Mouse (Mus musculus) inflammation-experienced regulatory T-cells, adult 6 months (primary cell): ENCODE results near the gene Diaph3. TPM values are rescaled to one million over a fixed set of nuclear protein-coding genes. Genes with fewer than 3 reads are reported as not detected.
A peak's percentile ranks its signal among the peaks of the same experiment; 100 is the strongest.

Experiments
- ATAC-seq: one replicate; pipeline ENCODE4 v1.8.0; 2017
- polyA plus RNA-seq, 3 experiments: library from polyadenylated mRNA; unstranded; fragments of 100-300 nt; shearing (Covaris generic); gene quantifications; one replicate each; pipeline ENCODE4 v1.2.1; 2017

The Diaph3 gene
- polyA plus RNA-seq, 3 experiments from 2014 or later = 2.6 to 13.5 (median 3.7) TPM

DNA sequence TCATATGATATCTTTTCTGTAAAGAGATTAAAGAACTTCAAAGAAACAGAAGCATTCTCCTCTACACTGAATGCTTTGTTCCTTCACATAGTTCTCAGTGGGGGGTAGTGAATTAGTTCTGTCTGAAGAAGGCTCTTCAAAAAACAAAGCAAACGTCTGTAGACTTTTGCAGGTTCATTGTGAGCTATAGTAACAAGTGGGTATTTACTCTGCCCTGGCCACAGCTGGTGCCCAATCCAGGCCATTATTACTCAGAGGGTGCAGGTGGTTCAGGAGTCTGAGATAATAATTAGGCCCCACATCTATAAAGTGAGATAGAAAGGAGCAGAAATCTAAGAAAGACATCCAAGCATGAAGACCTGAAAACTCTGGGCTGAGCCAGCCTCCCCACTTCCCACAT lies 409.7 kb downstream of the Diaph3 start:
- no peak for ATAC-seq

DNA sequence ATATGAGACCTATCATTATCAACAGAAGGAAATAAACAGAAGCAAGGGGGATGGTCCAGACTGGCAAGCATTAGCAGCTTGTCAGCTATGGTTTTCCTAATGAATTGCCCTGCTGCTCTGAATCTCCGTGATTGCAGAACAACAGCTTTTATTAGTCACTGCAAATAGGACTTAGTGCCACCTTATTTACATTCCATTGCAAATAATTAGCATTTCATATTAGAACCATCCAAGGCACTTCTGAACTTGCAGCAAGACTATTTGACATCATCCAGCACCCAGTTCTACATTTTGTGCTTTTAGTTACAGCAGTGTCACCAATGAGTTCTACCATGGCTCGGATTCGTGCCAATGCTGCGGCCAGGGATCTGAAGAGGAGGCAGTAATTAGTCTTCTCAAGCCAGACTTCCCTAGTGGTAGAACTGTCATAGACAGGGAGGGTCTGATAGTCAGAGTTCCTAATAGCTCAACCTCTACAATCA lies 411.4 kb downstream of the Diaph3 start:
- no peak for ATAC-seq

DNA sequence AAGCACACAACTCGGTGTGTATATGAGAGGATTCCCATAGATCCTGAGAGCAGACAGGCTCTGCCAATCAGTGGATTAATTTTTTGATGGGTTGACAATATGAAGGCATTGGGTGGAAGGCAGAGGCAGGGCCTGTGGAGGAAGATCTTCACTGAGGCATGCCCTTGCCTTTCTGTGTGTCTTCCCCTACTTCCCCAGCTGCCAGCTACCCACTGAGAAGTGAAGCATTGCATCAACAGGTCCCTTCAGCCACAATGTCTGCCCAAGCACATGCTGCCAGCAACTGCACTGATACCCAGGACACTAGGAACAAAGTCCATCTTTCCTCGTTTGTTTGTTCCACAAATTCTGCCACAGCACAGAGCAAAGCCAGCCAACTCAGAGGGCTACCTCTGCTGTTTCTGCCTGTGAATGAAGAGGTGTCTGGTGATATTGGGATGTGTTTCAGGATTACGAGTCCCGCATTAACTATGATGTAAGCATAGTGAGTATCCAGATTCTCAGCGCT lies 413.4 kb downstream of the Diaph3 start:
- no peak for ATAC-seq

DNA sequence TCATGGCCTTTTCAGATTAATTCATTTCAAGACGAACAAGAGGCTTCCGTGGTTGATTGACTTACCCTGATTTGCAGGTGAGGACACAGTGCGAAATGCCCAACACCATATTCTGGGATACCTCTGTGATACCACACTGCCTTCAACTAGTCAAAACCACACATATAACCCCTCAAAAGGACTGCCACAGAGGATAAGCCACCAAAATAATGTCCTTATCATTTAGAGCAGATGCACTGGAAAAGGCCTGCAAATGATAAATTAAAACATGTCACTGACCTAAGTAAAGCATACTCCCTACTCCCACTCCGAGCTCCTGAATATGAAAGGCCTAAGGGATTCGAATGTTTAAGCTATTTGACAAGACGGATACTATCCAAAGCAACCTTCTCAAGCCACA lies 419.3 kb downstream of the Diaph3 start:
- ATAC-seq = no peak

DNA sequence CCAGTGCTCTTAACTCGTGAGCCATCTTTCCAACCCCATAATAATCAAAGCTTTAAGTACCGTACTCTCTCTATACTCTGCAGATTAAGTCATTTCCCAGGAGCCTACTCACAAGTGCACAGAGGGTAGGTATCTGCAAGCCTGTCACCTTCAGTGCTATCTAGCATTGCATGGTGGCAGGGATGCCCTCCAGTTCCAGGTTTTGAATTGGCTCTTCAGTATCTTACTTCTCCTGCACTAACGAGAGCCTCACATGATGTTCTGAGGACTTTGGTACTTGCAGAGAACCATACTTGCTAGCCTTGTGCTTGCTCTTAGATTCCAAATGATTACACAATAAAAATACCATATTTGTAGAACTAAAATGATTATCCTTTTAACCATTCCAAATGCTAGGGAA lies 420.0 kb downstream of the Diaph3 start:
- ATAC-seq = no peak

DNA sequence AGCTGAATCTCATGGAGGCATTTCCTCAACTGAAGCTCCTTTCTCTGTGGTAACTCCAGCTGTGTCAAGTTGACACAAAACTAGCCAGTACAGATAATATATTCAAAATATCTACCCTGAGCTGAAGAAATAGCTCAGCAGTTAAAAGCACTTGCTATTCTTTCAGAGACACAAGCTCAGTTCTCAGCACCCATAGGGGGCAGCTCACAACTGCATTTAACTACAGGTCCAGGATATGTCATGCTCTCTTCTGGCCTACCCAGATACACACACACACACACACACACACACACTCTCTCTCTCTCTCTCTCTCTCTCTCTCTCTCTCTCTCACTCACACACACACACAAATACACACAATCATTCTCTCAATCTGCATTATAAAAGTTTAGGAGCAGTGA lies 420.6 kb downstream of the Diaph3 start:
- ATAC-seq = peak; percentile 71

DNA sequence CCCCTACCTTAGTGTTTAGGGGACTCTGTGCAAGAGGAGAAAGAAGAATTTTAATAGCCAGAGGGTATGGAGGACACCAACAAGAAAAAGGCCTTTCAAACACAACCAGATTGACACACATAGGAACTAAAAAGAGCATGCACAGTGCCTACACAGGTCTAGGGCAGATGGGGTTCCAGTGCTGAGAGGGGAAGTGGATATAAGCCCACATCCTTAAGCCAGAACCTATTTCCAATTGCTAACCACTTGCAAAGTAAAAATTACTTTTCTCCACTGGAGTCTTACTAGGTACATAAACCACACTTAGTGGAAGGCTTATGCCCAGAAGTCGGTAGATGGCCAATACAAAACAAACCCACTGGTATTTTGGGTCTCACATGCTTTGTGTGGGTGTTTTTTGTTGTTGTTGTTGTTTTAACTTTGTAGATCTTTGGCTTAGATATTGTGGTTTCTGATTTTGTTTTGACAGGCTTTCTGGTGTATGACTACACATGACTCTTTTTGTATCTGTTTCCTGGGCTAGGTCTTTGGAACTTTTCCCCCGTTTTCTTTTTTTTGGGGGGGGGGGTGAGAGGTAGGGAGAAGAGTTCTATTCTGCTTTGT lies 426.8 kb downstream of the Diaph3 start:
- ATAC-seq = peak; percentile 69

DNA sequence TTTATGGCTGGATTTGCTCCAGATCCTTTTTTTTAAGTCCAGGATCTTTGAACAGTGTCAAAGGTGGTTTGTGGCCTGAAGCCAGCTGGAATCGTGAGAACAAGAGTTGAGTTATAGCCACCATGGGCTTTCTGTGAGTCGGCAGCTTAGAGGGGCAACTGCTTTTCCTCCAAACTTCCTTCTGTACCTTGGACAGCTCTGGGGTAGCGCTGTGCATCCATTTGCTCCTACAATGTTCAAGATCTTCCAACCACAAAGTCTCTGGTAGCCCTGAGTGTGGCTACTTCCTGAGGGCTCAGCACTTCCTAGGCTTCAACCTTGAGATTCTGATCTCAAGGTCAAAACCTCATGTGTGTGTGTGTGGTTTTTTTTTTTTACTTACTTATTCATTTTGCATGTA lies 437.0 kb downstream of the Diaph3 start:
- no peak for ATAC-seq

DNA sequence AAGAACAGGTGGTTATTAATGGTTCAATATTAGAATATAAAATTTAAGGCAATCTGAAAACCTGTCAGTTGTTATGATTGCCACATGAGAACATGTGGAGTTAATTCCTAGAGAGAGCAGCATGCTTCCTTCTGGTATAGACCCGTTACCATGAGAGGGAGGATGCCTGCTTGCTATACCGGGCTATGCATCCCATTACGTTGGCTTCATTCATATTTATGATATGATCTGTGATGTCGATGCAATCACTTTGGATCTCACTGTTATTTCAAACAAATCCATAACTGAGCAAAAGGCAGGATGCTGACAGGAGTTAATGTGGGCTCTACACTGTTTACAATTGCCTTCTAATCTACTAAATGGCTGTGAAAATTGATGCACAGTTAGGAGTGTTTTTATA lies 439.9 kb downstream of the Diaph3 start:
- no peak for ATAC-seq

DNA sequence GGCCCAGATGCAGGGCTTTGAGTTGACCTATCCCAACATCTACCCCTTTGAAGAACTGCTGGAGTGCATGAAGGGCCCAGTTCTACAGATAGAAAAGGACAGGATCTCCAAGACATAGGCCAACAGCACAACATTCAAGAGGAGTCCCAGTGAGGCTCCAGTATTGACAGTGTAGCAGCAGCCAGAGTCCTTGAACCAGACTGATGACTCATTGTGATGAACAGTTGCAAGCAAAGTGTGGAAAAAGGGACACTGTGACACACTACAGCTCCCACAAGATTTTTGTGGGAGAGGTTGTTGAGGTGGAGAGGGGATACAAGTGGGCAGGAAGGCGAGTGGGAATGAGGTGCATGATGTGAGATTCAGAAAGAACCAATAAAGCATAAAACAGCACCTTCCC lies 443.1 kb downstream of the Diaph3 start:
- no peak for ATAC-seq

DNA sequence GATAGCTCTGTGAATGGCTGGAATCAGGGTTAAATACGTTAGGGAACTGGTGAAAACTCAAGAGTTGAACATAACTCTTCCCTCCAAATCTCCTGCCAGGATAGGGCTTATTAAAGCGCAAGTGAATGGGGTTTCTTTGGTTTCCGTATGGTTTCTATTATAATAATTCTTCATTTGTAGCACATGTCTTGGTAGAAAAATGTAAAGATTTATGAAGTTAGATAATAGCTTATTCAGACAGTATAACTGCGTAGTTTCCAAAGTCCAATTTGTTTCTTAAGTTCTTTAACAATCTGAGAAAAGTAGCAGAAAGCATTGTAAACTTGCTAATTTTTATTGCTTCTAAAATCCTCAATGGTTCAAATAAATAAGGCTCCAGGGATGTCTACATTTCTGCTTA lies 448.3 kb downstream of the Diaph3 start:
- ATAC-seq = no peak

DNA sequence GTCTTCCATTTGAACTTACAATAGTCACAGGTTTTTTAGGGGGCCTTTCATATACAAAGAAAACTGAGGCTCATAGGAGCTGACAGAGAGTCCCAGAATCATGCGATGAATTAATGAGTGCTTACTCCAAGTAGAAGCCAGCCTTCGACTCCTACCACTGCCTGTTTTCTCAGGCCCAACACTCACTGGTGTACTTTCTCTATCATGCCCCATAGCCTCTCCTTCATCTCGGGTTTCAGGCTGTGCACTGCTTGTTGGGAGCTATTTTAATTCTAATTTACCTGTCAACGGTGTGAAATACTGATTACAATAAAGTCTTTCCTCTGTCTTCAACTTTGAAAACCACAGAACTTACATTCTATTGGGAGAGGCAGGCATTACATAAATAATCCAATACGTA lies 449.7 kb downstream of the Diaph3 start:
- ATAC-seq = no peak

DNA sequence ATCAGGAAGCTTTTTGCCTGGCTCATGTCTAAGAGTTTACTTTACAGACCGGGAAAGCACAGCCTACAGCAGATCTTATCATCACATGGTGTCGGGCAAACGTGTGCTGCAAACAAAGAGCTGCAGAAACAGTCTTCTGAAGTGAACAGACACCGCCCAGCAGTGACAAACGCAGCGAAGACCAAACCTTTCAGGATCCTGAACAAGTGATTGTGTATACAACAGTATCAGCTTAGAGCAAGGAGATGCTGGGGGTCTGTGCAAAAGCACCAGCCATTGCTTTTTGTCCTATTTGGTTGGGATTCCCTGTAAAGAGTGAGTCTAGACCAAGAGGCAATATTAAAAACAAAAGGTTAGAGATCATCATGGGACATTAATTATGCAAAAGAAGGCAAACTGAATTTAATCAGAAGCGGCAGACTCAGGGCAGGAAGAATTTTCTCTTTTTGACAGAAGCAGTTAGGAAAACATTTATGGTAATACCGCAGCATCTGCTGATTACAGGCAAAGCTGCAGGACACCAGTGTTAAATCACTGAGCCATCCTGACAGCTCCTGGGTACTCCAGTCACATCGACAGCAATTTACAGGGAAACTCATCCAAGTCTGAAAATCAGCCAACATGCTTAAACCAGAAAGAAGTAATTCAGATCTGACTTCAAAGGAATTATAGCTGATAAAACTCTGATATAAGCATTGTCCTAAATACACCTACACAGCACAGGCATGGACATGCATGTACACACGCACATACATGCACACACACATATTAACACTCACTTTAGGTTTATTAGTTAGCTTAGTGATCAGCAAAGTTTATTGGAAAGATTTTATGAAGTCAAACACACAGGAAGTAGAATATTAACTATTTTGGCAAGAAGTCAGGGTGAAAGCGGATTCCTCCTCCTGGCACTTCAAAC lies 456.2 kb downstream of the Diaph3 start:
- ATAC-seq = no peak

DNA sequence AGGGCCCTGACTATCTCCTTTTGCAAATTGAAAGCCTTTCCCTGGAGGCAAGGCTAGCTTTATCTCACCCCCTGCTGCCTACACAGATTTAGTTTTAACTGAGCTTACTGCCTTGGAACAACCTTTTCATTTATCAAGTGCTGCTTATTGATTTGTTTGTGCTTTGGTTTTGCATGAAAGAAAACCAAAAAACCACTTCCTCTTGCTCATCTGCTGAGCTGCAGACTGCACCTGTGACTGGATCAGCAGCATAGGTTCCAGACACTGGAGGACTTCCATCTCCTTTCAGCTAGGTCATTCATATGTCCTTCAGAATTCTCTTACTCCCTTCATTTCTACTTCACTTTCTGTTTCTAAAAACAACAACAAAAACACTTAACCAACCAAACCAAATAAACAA lies 459.1 kb downstream of the Diaph3 start:
- peak; percentile 76 for ATAC-seq

DNA sequence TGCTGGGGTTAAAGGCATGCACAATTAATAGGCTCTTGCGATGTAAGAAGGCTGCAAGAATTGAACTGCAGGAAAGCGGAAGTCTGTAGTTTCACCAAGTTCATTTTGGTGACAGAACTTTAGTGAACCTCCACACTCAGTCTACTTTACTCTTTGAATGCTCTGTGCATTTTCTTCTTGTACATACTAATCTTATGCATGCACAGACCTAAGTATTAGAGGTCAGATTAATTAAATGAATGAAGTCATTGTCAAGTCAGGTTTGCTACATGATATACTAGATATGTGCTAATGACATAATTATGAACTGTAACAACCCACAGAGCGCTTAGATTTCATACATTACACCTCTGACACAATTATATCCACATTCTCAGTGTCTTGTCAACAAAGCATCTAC lies 462.0 kb downstream of the Diaph3 start:
- ATAC-seq = no peak

DNA sequence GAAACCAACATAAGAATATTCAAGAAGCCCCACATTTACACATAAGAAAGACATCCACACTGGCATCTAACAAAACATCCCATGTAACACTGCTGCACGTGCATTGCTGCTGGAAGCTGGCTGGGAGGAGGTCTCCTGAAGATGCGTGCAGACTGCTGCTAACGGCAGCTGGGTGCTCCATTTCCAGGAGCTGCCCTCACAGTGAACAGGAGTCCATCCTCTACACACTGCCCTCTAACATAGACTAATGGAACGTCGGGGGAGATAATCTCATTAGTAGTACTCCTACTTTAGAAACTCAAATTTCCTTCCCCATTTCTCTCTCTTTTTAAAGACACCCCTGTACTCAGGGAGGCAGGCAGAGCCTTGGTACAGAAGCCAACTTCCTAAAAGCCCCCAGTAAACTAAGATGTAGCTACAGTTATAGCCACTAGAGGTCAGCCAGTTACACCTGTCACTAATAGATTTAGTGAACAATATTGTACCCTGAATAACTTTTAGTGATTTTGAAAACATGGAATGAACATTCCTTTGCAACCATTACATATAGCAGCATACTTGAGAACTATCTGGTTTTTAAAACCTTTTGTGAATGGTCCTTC lies 462.8 kb downstream of the Diaph3 start:
- ATAC-seq = peak; percentile 79

DNA sequence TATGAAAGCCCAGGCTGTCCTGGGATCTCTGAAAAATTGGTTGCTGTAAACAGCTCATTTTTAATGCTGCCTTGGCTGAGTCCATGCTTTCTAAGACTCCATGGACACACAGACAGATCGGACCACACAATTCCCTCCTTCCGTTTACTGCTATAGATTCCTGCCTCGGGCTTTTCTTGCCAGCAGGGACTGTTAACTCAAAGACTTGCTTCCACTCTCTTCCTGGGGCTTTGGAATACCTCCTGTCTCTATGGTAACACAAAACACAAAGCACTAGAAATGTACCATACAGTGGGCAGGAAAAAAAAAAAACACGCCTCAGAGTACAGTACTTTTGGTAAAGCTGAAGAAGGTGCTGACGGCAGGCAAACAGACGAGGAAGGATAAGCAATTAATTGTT lies 464.0 kb downstream of the Diaph3 start:
- ATAC-seq = no peak

DNA sequence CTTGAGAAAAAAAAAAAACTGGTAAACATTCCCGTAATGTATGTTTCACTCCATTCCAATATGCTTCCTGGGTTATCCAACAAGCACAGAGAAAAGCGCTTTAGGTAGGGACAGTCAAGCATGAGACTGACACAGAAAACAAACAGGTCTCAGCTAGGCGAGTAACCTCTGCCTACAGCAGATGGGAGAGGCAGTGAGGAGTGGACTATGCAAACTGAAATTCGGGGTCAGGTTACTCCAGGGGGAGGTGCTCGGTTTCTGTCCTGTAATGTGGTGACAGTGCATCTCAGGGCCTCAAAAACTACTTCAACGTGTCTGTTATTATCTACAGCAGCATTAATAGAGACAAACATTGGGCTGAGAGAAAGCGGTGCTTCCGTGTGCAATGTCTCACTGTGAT lies 465.7 kb downstream of the Diaph3 start:
- no peak for ATAC-seq

DNA sequence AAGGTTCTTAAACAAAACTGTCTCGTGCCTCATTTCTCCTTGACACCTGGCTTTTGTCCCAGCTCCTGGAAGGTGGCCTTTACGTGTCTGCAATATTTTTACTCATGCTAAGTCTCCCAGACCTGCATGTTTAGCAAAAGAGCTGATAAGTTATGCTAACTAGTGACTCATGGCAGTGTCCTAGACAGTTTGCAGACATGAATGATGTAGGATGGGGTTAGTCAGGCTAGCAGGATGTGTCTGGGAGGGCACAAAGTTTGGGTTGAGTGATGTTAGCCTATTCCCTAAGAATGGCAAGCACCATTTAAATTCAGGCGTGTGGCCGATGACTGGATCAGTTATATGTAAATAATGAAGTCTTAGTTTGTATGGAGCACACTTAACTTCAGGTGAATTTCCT lies 478.2 kb downstream of the Diaph3 start:
- no peak for ATAC-seq

DNA sequence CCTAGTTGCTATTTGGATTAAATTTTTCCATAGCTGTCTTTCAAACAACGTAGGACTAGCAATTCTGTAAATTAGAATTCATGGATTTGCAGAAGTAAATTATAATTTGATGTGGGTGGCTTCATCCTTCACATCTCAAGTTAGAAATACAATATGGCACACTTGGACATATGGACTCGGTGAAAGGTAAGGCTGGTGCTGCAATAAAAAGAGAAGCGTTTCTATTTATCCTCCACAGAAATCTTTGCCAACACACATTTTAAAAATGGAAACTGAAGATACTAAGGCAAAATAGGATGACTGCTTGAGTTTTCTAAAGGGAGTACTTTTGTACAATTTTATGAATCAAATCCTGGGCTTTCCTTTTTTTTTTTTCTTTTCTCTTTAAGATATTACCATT lies 480.5 kb downstream of the Diaph3 start:
- no peak for ATAC-seq

DNA sequence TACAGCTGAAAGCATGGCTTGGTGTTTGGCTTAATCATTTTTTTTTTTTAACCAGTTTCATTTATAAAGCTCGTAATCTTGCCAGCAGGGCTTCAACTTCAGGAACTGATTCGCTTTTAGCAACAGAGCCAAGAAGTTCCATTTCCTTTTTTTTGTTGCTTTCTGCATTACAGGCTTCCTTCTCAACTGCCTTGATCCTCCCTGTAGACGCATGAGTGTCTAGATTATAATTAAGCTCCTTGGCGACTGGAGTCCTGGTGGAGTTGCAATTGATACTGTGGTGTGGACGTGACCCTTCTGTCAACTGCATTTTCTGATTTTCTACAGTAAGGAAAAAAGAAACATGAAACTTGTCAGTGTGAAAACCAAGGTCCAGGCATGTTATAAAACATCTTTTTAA lies 484.8 kb downstream of the Diaph3 start:
- ATAC-seq = no peak

DNA sequence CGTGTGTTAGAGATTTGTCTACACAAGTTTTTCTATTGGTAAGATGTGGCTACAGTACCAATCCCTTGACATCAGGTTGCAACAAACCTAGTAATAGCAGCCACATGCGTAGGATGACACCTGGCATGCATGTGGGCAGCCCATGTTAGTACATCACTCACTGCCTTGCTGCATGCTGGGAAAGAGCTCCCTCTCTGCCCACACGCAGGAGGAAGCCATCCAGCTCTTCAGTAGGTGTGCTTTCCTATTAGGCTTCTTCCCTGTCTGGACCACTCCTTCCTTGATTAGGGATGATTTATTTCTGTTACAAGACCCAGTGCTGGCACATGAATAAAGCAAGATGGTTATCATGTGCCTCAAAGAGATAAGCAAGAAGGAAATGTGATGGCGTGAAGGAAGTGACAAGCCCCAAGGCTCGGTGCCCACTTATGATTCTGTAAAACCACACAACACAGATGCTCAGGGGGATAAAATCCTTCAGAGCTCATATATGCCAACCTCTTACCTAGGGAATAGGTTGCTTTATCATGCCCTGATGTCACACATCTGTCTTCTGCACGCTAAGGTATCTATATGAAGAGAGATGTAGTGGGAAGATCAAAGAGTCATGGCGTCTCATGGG lies 494.4 kb downstream of the Diaph3 start:
- no peak for ATAC-seq

DNA sequence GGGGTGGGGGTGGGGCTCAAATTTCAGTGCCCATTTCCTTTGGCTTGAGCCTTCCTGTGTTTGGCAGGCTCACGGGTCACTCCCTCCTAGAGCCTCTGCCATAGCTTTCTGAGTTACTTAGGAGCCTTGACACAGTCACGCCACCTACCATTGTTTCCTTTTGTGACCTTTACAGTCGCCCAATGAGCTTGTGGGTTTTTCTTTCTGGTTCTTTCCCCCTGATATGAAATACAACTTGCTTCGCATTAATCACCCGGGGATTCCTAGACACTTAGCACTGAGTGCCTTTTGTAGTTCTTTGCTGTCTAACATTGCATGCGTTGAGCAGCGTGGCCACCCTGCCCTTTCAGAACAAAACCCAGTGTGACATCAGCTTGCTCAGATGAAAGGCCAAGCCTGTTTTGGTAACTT lies 498.2 kb downstream of the Diaph3 start:
- ATAC-seq = no peak
